Mouse (Mus musculus) bone marrow macrophage, adult 2 months (primary cell): ENCODE measurements around the gene Eif4a3.

ENCODE experiments used
- CTCF ChIP-seq: IDR thresholded peaks from 2 replicates; pipeline ENCODE4 v1.5.1; 2012; ENCODE audit warnings: low read depth, mild to moderate bottlenecking, low read length, moderate library complexity
- POLR2A ChIP-seq: IDR thresholded peaks from 2 replicates; pipeline ENCODE4 v1.6.1; 2012; ENCODE audit warnings: mild to moderate bottlenecking, low read depth, low read length, borderline replicate concordance

DNA sequence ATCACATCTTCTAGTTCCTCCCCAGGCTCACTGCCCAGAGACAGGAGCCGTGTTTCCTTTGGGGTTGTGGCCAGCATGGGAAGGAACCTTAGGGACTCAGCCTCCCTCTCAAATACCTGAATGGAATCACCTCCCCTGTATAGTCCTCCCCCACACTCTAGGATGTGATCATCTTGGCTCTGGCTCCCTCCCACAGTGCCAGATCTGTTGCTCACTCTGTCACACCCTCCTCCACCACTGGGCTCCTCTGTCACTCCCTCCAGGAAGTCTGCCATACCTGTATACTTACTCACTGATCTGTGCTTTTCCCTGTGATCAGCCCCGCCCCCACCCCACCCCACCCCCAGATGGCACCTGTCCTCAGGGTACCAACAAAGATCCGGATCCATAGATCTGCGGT is 30.7 kb upstream of the Eif4a3 start:
- TF ChIP-seq CTCF = no peak
- TF ChIP-seq POLR2A = no peak
